Mouse (Mus musculus) cerebellum, adult 9-11 months (tissue): ENCODE data around the gene Hexim1.

Experiments used
- DNase-seq: peaks from one replicate; pipeline ENCODE4 v3.0.0; 2022

The Hexim1 gene

DNA sequence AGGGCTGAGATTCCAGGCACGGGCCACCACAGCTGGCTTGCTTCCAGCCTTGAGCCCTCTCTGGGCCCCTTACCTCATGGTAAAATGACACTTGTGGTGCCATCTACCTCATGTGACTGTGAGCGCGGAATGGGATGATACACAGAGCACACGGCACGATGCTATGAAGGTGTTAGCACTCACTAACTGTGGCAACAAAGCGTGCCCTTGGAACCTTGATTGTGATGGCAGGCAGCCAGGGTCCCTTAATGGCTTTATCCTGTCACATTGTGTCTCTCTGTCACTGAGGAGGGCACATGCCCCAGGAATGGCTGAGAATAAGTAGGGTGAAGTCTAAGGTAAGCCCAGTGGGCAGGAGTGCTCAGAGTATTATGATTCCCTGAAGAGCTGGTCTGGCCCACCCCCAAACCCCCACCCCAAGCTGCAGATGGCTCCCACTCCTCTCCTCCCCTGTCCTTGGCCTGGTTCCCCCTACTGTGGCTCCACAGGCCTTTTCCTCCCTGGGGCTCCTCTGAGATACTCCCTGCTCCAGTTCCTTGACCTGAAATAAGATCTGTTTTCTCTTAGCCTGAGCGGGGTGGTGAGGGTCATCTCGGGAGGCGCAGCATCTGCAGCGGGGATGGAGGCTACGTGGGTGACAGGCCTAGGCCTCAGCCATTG, 17.4 kb upstream of the Hexim1 start:
- DNase-seq, result peak; percentile 54

- DNase-seq, result peak; percentile 47
Observed at GRCm38 (mm10) chr11:103099352-103099940, 16.6 kb upstream of the Hexim1 start.

DNA sequence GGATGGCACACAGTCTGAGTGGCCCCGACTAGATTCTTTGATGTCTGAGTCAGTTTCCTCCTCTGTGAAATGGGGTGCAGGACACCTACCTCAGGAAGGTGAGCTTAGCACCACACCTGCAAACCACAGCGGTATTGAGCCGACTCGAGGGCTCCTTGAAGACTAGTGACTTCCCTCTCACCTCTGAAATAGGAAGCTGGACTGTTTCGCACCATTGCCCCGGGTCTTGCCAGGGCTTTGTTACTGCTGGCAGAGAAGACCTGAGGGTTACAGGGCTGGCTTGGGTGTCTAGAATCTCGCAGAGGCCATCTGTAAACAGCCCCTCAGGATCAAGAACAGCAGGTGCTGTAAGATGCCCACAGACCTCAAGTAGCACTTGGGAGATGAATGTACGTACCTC, 15.7 kb upstream of the Hexim1 start:
- peak; percentile 60 for DNase-seq

DNA sequence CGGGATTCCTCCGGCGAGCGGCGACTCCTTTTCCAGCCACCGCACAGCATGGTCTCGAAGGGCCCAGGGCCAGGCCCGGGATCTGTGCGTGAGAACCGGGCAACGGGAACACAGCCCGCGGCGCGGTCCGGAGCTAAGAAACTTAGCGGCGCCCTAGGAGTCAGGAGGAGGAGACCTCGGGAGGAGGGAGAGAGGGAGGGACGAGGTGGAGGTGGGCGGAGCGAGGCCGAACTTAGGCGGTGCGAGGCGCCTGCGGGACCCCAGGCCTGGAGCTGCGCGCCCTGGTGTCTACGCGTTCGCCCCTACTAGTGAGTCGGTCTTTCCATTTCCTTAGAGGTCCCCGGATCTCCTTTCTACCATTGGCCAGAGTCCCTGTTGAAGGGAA, 14.6 kb upstream of the Hexim1 start, which contains the start of the genes Plcd3 and Acbd4:
Plcd3 (minus strand) TSS at position 178 of the 385 bp plus-strand sequence.
Acbd4 (plus strand) TSS at position 202 of the 385 bp plus-strand sequence.
- peak; percentile 88 for DNase-seq

- DNase-seq, result peak; percentile 88
Observed at GRCm38 (mm10) chr11:103101866-103102501, 14.0 kb upstream of the Hexim1 start.

DNA sequence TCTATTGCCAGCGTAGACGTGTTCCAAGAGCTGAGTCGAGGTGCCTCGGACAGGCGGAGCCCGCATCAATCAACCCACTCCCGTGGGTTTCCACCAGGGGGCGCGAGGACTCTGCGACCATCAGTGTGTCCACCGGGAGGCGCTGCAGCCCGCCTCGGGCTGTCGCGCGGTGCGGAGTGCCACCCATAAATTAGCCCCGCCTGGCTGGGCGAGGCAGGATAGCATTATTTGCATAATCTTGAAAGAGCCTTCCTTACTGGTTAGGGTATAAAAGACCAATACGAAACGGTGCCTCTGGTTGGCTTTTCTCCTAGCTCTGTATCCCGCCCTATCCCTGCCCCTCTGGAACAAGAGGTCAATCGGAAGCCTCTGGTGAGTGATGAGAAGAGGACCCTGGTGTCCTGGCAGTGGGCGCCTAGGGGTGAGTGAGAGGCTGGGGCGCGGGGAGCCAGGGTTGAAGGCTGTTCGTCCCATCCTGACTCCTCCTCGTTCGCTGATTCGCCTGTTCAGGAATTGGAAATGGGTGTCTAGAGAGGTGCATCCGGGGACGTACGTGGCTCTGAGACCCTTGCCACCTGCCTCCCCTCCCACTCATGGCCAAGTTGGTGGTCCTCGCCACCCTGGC, 13.2 kb upstream of the Hexim1 start:
- peak; percentile 98 for DNase-seq

DNA sequence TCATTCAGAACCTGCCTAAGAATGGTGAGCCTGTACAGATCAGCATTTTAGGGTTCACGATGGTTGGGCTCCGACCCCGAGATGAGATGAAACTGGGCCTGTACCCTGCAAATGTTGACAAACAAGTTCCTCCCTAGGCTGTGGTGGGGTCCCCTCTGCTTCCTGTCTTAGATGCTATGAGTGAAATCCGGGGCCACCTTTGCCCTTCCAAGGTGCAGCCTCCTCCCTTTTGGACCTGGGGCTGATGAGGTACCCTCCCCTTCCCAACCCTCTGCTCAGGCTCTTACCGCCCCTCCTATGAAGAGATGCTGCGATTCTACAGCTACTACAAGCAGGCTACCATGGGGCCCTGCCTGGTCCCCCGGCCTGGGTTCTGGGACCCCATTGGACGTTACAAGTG, 12.4 kb upstream of the Hexim1 start:
- DNase-seq, result peak; percentile 60

- DNase-seq, result peak; percentile 41
Observed at GRCm38 (mm10) chr11:103104469-103104868, 11.6 kb upstream of the Hexim1 start.

DNA sequence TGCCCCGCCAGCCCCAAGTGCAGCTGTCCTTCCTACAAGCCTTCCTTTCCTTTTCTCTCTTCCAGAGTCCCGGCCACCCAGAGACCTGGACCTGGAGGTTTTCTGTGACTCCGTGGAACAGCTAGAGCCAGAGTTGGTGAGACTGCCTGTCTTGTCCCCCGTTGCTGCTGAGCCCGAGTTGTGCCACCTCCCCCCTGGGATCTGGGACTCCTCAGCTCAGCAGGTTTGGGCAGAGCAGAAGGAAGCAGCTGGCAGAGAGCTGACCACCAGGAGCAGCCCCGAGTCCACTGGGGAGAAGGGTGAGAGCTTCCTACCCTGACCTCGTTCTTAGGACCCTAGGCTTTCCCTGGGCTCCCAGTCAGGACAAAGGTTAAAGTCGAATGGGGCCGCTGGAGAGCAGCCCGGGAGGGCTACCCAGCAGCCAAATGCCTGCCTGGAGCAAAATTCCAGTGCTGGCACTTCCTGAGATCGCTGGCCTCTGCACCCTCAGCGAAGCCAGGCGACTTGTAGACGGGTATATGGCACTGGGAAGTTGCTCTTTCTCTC, 10.8 kb upstream of the Hexim1 start:
- peak; percentile 47 for DNase-seq

DNA sequence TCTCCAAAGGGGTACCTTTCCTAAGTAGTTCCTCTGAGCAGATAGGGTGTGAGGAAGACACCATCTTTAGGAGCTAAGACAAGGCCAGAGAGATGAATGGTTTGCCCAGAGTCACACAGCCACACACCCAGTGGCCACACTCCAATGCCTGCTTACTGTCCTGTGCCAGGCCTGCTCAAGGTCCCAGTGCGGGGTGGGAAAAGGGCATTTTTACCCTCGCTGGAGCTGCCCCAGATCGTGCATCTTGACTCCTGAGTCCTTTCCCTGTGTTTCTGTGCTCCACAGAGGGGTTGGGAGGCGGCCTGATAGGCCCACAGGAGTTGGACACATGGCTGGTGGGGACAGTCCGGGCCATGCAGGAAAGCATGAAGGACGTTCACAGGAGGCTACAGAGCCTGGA, 10.2 kb upstream of the Hexim1 start:
- peak; percentile 39 for DNase-seq

DNA sequence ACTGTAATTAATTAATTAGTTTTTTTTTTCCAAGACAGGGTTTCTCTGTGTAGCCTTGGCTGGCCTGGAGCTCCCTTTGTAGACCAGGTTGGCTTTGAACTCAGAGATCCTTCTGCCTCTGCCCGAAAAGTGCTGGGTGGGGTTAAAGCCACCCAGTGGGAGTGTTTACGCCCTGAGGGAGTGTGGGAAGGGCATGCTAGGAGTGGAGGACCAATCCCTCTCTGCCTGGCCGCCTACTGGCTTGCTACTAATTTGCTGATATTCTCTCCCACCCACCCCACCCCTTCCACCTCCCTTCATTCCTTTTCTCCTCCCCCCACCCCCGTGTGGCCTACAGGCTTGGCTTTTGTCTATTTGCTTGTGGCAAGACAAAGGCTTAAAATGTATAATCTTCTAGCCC, 9.6 kb upstream of the Hexim1 start:
- DNase-seq, result peak; percentile 45

- no peak for DNase-seq
Observed at GRCm38 (mm10) chr11:103111301-103111700, 4.7 kb upstream of the Hexim1 start.

GRCm38 (mm10) chr11:103111881-103112551, 4.0 kb upstream of the Hexim1 start:
- peak; percentile 80 for DNase-seq

- no peak for DNase-seq
Observed at GRCm38 (mm10) chr11:103112552-103112912, 3.5 kb upstream of the Hexim1 start.

DNA sequence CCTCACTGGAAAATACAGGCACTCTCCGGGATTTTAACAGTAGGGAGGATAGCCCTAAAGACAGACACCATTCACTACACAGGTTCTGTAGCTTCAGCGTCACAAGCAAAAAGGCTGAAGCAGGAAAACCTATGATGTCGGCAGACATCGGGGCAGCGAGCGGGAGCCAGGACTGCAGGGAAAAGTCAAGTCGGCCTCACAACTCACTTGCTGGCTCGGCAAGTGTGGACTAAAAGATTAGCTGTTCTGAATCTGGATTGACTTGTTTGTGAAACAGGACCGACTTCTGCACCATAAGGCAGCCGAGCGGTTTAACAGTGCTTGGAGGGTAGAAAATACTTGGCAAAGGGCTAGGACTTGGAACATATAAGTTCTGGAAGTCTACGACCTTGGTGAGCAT, 3.0 kb upstream of the Hexim1 start:
- DNase-seq, result peak; percentile 49

- DNase-seq, result peak; percentile 39
Observed at GRCm38 (mm10) chr11:103113771-103114170, 2.3 kb upstream of the Hexim1 start.

GRCm38 (mm10) chr11:103114270-103114943, 1.6 kb upstream of the Hexim1 start:
- DNase-seq, result no peak

- DNase-seq, result peak; percentile 94
Observed at GRCm38 (mm10) chr11:103115163-103116007, 646 bp upstream of the Hexim1 start.

DNA sequence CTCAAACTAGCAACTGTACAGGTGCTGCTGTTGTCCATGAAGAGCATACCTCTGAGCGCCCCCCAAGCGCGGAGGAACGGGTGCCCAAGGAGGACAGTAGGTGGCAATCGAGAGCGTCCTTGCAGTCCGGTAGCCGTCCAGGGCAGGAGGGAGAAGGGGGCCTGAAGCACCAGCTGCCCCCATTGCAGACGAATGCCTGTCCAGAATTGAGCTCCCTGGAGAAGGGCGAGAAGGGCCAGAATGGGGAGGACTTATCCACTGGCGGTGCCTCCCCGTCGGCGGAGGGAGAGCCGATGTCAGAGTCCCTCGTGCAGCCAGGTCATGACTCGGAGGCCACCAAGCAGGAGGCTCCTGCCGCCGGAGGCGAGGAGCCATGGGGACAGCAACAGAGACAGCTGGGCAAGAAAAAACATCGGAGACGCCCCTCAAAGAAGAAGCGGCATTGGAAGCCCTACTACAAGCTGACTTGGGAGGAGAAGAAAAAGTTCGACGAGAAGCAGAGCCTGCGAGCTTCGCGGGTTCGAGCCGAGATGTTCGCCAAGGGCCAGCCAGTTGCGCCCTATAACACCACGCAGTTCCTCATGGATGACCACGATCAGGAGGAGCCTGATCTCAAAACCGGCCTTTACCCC, 1.0 kb downstream of the Hexim1 start:
- peak; percentile 90 for DNase-seq

- no peak for DNase-seq
Observed at GRCm38 (mm10) chr11:103117591-103118009, 1.6 kb downstream of the Hexim1 start.

- DNase-seq, result peak; percentile 39
Observed at GRCm38 (mm10) chr11:103118866-103119265, 2.8 kb downstream of the Hexim1 start.
